Mouse (Mus musculus) cerebellum, postnatal 14 days (tissue): ENCODE results near the gene Rxrb.

Experiments
- DNase-seq, 2 experiments: peaks; one replicate each; pipeline ENCODE4 v3.0.0; 2021; ENCODE audit warnings: mixed read lengths in 2 of 2

Rxrb gene

DNA sequence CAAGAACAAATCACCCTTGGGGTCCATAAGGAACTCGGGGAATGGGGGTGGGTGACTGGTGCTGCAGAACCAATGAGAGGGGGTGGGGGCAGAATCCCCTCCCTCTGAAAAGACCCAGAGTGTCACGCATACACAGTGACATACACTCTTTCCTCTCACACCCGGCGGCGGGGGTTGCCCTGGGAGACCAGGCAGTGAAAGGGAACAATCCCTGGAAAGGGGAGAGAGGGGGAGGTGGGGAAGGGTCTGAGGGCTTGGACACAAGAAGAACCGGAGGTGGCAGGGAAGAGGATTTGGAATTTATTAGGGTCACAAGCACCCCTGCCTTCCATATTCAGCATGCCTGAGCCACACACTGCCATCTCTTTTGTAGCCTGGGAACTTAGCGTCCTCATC lies 5.9 kb upstream of the Rxrb start:
- DNase-seq, result peak in 1 of 2 experiments; percentile 53

DNA sequence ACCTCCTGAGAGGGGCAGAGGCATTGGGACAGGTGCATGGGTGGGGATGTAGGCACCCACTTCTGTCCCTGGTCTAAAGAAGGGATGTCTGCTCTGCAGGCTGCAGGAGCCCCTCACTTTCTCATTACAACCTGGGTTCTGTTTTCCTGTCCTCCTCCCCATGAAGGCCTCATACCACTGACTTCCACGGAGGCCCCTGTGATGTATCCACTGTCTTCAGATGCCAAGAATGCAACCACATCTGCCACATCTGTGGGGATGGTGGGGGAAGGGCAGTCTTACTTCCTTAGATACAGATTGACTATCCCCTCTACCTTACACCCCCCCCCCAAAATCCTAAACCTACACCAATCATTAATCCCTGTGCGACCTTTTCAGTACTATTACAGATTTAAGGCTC lies 5.4 kb upstream of the Rxrb start:
- DNase-seq, result peak; percentile 17 to 37

DNA sequence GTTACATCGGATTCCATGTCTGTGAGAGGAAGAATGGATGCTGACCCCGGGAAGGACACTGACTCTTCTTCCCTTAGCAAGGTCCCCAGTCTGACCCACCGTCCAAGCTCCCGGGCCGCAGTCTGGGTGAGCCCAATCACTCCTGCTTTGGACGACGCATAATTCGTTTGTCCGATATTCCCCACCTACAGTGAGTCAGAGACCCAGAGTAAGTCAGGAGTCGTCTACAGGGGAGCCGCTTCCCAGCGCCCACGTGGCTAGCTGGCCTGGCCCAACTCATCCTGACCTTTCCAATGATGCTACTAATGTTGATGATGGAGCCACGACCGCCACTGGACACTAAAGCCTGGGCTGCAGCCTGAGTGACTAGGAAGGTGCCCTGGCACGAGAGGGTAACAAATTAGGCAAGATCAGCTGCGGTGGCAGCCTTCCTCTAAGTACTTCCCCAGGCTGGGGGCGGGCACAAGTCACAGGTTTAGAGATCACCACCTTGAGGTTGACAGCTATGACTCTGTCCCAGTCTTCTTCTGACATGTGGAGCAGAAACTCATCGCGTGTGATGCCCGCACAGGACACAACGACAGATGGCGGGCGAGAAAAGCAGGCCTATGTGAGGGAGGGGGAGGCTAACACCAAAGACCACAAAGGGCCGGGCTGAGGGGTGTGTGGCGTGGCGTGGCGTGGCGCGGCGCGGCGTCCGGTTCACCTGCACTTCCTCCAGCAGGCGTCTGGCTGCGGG lies 4.5 kb upstream of the Rxrb start:
- DNase-seq, result peak in 1 of 2 experiments; percentile 67

DNA sequence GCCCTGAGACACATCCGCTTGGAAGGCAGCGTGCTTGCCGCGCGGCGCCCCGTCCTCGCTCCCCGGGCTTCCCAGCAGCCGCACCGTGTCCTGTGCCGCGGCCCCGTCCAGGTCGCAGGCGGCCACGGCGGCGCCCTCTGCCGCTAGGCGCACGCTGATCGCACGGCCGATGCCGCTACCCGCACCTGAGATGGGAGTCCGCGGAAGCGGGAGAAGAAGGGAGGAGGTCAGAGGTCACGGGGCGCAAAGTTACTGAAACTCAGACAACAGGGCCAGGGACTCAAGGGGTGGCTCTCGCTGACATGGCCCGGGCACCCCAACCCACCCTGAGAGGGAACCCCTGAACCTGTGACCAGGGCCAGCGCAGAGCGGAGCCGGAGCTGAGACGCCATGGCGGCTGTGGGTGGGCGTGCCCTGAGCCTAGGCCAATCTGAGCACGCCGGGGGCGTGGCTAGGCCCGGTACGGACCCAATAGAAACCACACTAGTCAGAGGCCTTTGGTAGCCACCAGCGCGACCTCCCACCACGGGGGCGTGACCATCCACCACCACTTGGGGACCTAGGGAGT lies 3.9 kb upstream of the Rxrb start, which contains the start of gene H2-Ke6:
Gene H2-Ke6, minus strand, starts transcription at position 405 of the 568 bp plus-strand sequence.
- DNase-seq, result peak; percentile 93 to 94

DNA sequence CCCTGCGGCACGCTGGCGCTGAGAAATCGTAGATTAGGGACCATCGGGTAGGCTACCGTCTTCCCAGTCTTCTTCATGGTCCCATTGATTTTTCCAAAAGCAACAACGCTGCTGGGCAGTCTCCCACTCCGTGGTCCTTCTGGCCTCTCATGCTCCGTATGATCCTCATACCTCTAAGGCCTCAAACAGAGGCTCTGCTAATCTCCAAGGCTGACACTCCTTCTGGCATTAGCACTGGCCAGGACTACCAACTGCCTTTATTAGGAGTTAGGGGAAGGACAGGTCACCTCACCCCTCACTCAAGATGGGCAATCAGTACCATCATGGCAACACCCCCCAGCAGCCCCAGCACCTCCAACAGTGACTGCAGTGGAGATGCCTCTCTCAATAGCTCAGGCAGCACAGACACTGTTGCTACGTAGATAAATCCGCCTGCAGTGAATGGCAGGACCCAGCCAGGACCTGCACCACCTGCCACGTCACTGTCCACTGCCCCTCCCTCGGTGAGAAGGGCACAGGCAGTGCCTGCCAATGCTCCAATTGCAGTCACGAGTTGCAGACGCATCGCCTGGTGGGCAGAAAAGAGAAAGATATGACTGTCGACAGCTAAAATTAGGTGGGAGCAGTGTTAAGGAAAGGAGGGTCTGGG lies 3.0 kb upstream of the Rxrb start:
- DNase-seq, result peak in 1 of 2 experiments; percentile 15

DNA sequence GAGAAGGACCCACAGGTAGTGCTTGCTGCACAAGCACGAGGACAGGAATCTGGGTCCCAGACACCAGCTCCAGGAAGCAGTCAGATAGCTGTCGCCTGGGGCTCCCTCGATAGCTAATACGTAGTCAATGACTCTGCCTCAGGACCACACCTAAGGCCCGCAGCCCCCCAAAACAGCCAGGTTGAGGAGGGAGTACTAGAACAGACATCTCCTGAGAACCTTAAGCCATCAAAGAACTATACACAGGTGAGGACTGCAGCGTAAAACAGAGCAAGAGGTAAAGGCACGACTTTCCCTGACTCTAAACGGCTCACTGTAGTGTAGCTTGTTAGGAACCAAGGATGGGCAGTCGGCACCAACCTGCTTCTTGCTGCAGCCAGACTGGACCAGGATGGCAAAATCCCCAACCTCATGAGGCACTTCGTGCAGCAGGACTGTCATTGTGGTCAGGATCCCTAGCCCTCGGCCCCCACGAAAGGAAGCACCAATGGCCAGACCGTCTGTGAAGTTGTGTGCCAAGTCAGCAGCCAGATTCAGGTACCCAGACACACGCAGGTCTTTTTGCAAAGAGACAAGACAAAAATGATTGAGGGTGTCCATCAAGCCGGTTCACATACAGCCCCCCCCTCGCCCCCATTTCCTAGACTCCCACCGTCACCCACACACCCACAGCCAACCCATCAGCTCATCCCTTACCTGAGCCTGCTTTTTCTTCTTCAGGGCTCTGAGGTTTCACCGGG lies 2.3 kb upstream of the Rxrb start:
- no peak for DNase-seq

DNA sequence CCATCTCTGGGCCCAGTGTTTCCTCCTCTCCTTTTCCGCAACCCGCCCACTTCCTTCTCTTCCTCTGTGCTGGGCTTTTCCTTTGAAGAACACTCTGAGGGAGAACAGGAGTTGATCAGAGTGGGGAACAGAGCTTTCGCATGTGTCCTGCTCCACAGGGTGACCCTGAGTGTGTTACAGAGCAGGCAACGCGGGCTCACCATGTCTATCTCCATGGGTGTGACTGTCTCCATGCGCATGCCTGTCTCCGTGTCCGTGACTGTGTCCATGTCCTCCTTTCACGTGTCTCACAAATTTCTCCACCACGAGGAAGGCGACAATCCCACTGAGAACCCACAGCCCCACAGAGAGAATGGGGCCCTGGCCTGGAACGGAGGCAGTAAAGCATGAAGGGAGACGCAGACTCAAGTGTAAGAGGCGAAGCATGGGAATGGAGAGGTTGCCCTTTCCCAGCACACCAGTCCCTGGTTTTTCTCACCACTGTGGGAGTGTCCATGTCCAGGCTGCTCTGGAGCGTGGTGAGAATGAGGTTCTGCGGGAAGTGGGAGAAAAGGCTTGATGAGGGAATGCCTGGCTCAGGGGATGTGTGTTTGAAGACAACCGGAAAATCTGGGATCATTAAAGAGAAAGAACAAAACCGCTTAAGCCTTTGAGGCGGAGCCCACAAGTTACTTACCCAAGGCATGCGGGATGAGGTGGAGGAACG lies 1.6 kb upstream of the Rxrb start:
- no peak for DNase-seq

DNA sequence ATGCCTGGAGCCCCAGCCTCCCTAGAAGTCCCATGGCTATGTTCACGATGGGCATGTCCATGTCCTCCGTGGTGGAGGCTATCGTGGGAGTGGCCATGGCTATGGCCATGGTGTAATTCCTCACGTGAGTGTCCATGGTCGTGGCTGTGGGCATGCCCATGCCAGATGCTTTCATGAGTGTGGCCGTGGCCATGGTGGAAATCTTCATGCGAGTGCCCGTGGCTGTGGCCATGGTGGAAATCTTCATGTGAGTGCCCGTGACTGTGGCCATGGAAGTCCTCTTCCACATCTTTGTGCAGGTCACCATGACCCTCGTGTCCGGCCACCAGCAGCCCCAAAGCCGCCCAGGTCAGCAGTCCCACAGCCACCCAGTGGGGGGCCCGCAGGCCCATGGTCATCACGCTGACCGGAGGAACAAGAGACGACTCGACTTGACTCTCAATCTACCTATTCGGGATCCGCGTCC lies 718 bp upstream of the Rxrb start:
- DNase-seq, result no peak

DNA sequence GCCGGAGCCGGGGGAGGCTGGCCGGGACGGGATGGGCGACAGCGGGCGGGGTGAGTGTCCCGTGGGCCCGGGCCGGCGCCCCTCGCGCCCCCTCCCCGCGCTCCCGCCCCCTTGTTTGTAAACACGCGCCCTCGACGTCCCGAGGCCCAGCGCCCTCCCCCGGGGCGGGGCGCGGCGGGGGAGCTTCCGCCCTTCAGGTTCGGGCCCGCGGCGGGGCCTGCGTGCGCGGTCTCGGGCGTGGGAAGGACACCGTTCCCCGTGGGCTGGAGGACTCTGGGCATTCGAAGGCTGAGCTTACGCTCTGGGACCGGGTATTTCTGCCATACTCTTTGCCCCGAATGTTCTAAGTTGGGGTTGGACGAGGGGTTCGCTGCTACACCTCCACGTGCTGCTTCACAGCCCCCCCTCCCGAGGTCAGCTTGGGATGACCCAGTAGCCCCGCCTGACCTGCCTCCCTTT lies 591 bp downstream of the Rxrb start:
- no peak for DNase-seq

DNA sequence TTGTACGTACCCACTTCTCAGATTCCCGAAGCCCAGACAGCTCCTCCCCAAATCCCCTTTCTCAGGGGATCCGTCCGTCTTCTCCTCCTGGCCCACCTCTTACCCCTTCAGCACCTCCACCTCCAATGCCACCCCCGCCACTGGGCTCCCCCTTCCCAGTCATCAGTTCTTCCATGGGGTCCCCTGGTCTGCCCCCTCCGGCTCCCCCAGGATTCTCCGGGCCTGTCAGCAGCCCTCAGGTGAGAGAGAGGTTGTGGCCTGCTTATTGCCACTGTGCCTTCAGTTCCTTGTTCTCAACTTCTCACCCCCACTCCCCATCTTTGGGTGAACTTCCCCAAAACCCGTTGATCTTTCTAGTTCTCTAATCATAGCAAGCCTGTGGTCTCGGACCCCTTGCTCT lies 1.2 kb downstream of the Rxrb start:
- DNase-seq, result peak; percentile 45 to 56

DNA sequence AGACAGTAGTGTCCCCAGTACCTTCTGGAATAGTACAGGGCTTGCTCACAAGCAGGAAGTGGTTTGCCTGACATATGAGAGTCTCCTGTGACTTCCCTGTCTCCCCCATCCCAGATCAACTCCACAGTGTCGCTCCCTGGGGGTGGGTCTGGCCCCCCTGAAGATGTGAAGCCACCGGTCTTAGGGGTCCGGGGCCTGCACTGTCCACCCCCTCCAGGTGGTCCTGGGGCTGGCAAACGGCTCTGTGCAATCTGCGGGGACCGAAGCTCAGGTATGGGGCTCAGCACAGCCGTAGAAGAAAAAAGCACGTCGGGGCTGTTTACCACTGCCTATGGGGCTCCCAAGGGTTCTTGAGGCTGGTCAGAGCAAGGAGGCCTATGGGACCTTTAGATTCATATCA lies 1.8 kb downstream of the Rxrb start:
- DNase-seq, result peak; percentile 51 to 52

DNA sequence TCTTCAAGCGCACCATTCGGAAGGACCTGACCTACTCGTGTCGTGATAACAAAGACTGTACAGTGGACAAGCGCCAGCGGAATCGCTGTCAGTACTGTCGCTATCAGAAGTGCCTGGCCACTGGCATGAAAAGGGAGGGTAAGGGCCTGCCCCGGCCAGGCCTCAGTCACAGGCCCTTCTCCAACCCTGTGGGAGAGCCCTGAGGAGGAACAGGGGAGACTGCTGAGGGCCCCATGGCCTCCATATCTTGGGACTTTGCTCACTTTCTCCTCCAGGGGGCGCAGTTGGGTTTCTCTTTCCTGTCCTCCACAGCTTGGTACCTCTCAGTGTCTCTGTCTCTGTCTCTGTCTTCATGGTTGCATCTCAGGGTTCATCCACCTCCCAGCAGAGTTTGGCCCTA lies 2.5 kb downstream of the Rxrb start:
- peak; percentile 73 to 86 for DNase-seq

DNA sequence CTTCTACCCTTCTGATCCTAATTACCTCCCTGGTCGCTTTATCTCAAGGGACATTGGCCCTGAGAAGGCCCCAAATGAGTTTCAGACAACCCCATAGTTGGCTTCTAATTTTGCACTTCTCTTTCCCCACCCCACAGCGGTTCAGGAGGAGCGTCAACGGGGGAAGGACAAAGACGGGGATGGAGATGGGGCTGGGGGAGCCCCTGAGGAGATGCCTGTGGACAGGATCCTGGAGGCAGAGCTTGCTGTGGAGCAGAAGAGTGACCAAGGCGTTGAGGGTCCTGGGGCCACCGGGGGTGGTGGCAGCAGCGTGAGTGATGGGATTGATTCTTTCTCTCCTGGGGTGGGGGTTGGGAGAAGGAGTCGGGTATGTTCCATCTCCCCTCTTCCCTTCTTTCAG lies 3.9 kb downstream of the Rxrb start:
- peak; percentile 18 to 32 for DNase-seq

DNA sequence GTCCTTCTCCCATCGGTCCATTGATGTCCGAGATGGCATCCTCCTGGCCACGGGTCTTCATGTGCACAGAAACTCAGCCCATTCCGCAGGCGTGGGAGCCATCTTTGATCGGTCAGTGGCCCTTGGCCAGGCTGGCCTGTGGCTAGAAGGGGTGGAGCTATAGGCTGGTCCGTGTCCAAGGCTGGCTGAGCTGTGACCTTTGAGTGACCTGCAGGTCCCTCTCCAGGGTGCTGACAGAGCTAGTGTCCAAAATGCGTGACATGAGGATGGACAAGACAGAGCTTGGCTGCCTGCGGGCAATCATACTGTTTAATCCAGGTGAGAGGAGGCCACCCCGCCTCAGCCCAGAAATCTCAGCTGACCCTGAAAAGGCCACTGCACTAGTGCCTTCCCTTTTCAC lies 5.0 kb downstream of the Rxrb start:
- DNase-seq, result peak; percentile 15 to 28

DNA sequence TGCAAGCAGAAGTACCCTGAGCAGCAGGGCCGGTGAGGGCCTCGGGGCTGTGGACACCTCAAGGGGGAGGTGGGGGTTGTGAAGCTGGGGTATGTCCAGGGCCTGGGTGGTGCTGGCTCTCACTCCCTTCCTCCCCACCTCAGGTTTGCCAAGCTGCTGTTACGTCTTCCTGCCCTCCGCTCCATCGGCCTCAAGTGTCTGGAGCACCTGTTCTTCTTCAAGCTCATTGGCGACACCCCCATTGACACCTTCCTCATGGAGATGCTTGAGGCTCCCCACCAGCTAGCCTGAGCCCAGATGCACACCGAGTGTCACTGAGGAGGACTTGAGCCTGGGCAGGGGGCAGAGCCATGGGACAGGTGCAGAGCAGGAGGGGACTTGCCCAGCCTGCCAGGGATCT lies 5.6 kb downstream of the Rxrb start:
- no peak for DNase-seq

DNA sequence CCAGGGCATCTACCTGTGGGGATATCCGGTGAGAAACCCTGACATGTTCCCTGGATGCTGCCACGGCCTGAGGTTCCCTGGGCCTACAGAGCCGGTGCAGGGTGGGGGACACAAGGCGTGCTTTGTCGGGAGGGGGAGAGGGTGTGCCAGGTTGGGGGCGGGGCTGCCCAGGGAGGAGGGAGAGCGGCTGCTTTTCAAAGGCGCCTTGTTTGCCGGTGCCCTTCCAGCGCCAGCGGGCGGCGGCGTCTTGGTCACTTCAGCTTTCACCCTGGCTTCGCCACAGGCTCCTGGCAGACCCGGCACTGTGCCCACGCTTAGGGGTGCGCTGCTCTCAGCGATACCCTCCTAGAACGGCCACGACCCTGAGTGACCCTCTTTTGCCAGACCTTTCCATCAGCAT lies 6.8 kb downstream of the Rxrb start:
- peak; percentile 53 to 62 for DNase-seq

DNA sequence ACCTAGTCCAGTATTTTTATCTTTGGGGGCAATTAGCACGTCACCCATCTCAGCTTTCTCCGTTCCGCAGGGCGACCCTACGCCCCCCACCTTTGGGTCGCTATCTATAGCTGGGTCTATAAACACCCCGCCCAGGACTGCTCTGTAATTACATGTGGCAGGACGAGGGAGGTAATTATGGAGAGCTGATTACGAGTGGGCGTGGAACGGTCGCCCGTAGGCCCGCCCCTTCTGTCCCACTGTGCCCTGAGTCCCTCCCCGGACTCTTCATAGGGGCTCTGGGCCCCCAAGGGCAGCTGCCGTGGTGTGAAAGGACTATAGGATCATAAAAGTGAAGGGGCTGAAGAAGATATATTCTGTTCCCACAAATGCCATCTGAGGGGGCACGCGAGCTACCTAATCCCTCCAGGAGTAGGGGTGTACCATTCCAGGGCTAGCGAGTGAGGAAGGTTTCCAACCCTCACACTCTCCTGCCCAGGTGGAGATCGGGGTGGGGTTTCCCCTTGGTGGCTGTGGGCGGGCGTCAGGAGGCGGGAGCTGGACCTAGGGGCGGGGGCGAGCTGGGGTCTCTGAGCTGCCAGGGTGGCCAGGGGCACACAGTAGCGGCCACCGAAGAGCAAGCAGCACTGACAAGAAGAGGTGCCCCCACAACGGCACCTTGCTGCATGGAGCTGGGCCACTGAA lies 7.4 kb downstream of the Rxrb start, which contains the start of gene Col11a2:
Gene Col11a2, plus strand, starts transcription at position 560 of the 684 bp plus-strand sequence.
- peak; percentile 37 to 44 for DNase-seq

DNA sequence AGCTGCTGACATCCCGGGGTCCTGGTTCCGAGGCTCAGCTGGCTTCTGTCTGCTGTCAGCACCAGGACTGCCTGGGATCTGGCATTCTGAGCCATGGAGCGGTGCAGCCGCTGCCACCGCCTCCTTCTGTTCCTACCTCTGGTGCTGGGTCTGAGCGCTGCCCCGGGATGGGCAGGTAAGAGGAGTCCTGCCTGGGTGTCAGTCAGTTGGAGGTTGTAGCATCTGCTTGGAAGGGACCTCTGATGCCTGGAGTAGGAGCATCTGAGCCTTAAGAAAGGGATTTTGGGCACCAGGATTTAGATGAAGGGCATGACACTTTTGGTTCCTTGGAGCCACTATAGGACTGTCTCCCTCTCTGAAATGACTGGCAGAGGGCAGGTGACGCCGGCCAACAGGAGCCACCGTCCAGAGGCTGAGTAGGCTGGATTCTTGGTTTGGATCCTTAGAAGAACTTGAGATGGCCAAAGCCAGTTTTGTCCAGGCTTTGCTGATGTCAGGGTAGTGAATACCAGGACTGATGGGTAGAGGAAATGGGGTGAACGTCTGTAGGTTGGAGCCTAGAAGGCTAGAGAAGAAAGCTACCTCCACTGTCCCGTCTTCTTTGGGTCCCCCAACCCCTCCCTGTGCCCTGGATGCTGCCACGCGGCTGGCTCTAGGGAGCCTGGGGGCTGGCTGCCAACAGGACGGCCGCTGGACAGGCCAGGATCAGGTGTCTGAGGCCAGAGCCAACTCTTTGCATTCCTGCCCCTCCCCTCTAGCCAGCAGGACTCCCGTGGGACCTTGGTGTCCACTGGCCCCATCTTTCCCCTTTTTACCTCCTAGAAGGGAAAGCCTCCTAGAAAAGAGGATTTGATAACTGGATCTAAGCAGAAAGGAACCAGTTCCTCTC lies 8.2 kb downstream of the Rxrb start:
- DNase-seq, result peak; percentile 34 to 59

DNA sequence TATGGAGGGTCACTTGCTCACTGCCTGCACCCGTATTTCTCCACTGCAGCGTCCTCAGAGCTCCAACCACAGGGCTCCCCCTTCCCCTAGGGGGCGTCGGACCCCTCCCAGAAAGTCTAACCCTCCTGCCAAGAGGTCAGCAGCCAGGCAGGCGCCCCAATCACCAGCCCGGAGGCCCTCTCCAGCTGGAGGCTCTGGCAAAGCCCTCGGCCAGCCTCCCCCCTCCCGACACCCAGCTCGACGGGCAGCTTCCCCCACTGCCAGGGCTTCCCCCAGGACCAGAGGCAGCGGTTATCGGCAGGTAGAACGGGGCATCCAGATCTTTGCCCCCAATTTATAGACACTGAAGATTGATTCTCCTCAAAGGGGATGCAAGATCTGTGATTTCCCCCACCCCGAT lies 14.3 kb downstream of the Rxrb start:
- no peak for DNase-seq

DNA sequence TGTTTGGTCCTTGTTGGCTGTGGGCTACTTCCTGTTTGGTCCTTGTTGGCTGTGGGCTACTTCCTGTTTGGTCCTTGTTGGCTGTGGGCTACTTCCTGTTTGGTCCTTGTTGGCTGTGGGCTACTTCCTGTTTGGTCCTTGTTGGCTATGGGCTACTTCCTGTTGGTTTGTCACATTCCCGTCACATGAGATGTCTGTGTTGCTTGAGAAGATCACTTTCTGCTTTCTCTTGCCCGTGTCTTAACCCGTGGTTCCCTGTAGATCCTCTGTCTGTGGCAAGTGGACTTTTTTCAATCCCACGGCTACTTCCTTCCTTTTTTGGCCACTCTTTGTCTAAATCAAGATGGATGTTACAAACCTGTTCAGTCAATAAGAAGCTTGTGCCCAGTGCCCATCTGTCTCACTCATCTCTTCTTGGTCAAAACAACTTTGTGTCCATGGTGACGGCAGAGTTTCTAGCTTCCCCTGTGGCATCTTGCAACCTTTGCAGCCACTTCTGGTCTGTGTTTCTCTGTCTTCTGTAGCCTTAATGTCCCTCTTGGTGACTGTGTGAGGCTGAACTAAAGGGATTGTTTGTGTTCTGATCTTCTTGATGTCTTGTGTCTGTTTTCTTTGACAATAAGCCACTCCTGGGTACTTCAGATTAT lies 15.9 kb downstream of the Rxrb start:
- no peak for DNase-seq
